Mouse (Mus musculus) left cerebral cortex, postnatal 4 days (tissue): Measurements from ENCODE around the gene Dtd1. TPM values are rescaled to one million over a fixed set of nuclear protein-coding genes. Genes with fewer than 3 reads are reported as not detected.
"Not testable (repeated sequence)": the region's sequence is repeated elsewhere in the genome, so short reads cannot be mapped to it uniquely, and the experiment has no call there.

Experiments used
- DNase-seq: peaks from one replicate; pipeline ENCODE4 v3.0.0-alpha.2; 2022
- intact Hi-C: fragments of 180-260 bp; cut with DNase I; formaldehyde crosslinking; loops from one replicate; pipeline ENCODE4 v1.15.1; 2025
- total RNA-seq, 2 experiments: library from RNA; stranded (reverse); gene quantifications; 2 replicates each; pipeline ENCODE4 v1.2.3; 2021

Dtd1 gene
- total RNA-seq = 10 to 100 TPM; 54.6 to 55.7 TPM

- intact Hi-C loops = no loop called here
Measured at GRCm38 (mm10) chr2:144599831-144600687, at the start of gene Dtd1. Gene Dtd1, plus strand, starts transcription at chr2:144599897.

GRCm38 (mm10) chr2:144550529-144550928 lies 49.2 kb upstream of the Dtd1 start, which contains the start of gene Rbbp9:
Gene Rbbp9, minus strand, starts transcription at chr2:144550869.
- intact Hi-C loops = no loop called here
- peak; percentile 69 for DNase-seq

More at GRCm38 (mm10) chr2:144599831-144600687, at the start of gene Dtd1:
- DNase-seq = peak; percentile 89

- intact Hi-C loops = no loop called here
- DNase-seq = no peak
Measured at GRCm38 (mm10) chr2:144553905-144554304, 45.8 kb upstream of the Dtd1 start.

- intact Hi-C loops = no loop called here
- no peak for DNase-seq
Measured at GRCm38 (mm10) chr2:144555286-144555819, 44.3 kb upstream of the Dtd1 start.

- intact Hi-C loops = no loop called here
- DNase-seq = peak; percentile 95
Measured at GRCm38 (mm10) chr2:144555820-144556552, 43.7 kb upstream of the Dtd1 start, which contains the start of gene Sec23b. Gene Sec23b, plus strand, starts transcription at chr2:144556229.

GRCm38 (mm10) chr2:144588723-144589122 lies 11.0 kb upstream of the Dtd1 start:
- intact Hi-C loops = no loop called here
- no peak for DNase-seq

- intact Hi-C loops, DNase-seq: not testable (repeated sequence)
Measured at GRCm38 (mm10) chr2:144593036-144593435, 6.7 kb upstream of the Dtd1 start.

GRCm38 (mm10) chr2:144593951-144594651 lies 5.6 kb upstream of the Dtd1 start, which contains the start of gene Smim26:
Gene Smim26, plus strand, starts transcription at chr2:144594054.
- DNase-seq = peak; percentile 74
- intact Hi-C loops = no loop called here

- no peak for DNase-seq
- intact Hi-C loops = no loop called here
Measured at GRCm38 (mm10) chr2:144598006-144598405, 1.7 kb upstream of the Dtd1 start.

- intact Hi-C loops = no loop called here
- no peak for DNase-seq
Measured at GRCm38 (mm10) chr2:144601576-144601975, 1.9 kb downstream of the Dtd1 start.

- intact Hi-C loops = no loop called here
- no peak for DNase-seq
Measured at GRCm38 (mm10) chr2:144613956-144614355, 14.3 kb downstream of the Dtd1 start.

GRCm38 (mm10) chr2:144617074-144617874 lies 17.6 kb downstream of the Dtd1 start:
- DNase-seq = no peak
- intact Hi-C loops = no loop called here

- intact Hi-C loops = no loop called here
- peak; percentile 73 for DNase-seq
Measured at GRCm38 (mm10) chr2:144621491-144621890, 21.8 kb downstream of the Dtd1 start.

GRCm38 (mm10) chr2:144633551-144633950 lies 33.9 kb downstream of the Dtd1 start:
- intact Hi-C loops = no loop called here
- DNase-seq = no peak

- DNase-seq = no peak
- intact Hi-C loops = no loop called here
Measured at GRCm38 (mm10) chr2:144634231-144634630, 34.5 kb downstream of the Dtd1 start.

- intact Hi-C loops = loop anchor here (5.0 kb wide), 2 partner anchors 533 to 953 kb away; partner anchors contain the start of gene Slc24a3
- DNase-seq = no peak
Measured at GRCm38 (mm10) chr2:144634729-144635128, 35.0 kb downstream of the Dtd1 start.

- intact Hi-C loops = loop anchor here (5.0 kb wide), 2 partner anchors 532 to 952 kb away; partner anchors contain the start of gene Slc24a3
Measured at GRCm38 (mm10) chr2:144635644-144636320, 36.1 kb downstream of the Dtd1 start.

GRCm38 (mm10) chr2:144637204-144637603 lies 37.5 kb downstream of the Dtd1 start:
- intact Hi-C loops = loop anchor here (5.0 kb wide), 2 partner anchors 530 to 950 kb away; partner anchors contain the start of gene Slc24a3
- no peak for DNase-seq

More at GRCm38 (mm10) chr2:144635644-144636320, 36.1 kb downstream of the Dtd1 start:
- peak; percentile 69 for DNase-seq
